Mouse (Mus musculus): ENCODE results near the gene Mcm2. TPM values are rescaled to one million over a fixed set of nuclear protein-coding genes. Genes with fewer than 3 reads are reported as not detected.

The Mcm2 gene
- total and polyA plus RNA-seq, 3 experiments = 130 to 148 (median 148) TPM

GRCm38 (mm10) chr6:88879471-88879870 is 19.1 kb downstream of the Mcm2 start:
- Histone ChIP-seq H3K4me3 (replicated peaks in 1 of 3; ENCODE audit: low read depth in 2 of 3, low read length in 2 of 3, poor library complexity in 1 of 3) (no peak overlapping the region), H3K4me2 (ENCODE audit: insufficient read depth, low read depth, poor library complexity, severe bottlenecking) (no peak overlapping the region), H3K9me3 (replicated peaks; ENCODE audit: low read length) (peaks cover 3% of the 10 kb centered on the region), H3K27me3 (replicated peaks) (no peaks in the 10 kb centered on the region), H3K36me3 (replicated peaks in 1 of 2; ENCODE audit: control insufficient read depth in 1 of 2, insufficient read depth in 1 of 2, low read length in 1 of 2) (peaks cover 37 to 54% of the 10 kb centered on the region in 2 experiments), H3K79me2 (replicated peaks; ENCODE audit: control insufficient read depth, extremely low read depth, insufficient read depth, poor library complexity, severe bottlenecking) (no peaks in the 10 kb centered on the region), H3K4me1 (ENCODE audit: control insufficient read depth in 1 of 2, insufficient read depth in 2 of 2) (no peaks in the 10 kb centered on the region), H3K27ac (ENCODE audit: insufficient read depth, low read depth) (no peak overlapping the region), H3K9ac (ENCODE audit: insufficient read depth, low read depth) (no peak overlapping the region)
- DNase-seq (ENCODE audit: extremely low read depth) = no peak
- in situ Hi-C loops (cut with MboI; ENCODE audit: low pct_ligation_motif_present, low pct_unique_long_range_greater_than_20kb, low sequenced_read_pairs) (loop anchor here (25.0 kb wide), 1 partner anchor 767 kb away; no protein-coding TSS in a partner anchor), dilution Hi-C loops (cut with MboI; ENCODE audit: extremely low pct_ligation_motif_present, extremely low pct_unique_long_range_greater_than_20kb, low sequenced_read_pairs) (no loop called here)
- TF ChIP-seq JUND (conservative IDR thresholded peaks at IDR 0.05; ENCODE audit: low read depth, low read length) = no peak
- no peak for TF ChIP-seq ETS1 (conservative IDR thresholded peaks at IDR 0.05; ENCODE audit: low read depth, low read length)
- TF ChIP-seq POLR2A (IDR thresholded peaks at IDR 0.05; ENCODE audit: low read depth, low read length) = no peak
- peak; percentile 15; the same call in 1 of the 2 replicates for TF ChIP-seq SMC3 (IDR thresholded peaks at IDR 0.05; ENCODE audit: low read depth, low read length)
- peak in 1 of 2 experiments; percentile 32; a peak in 1 of 4 replicates for TF ChIP-seq CTCF (conservative IDR thresholded peaks at IDR 0.05 in 1 of 2, IDR thresholded peaks at IDR 0.05 in 1 of 2; ENCODE audit: low read depth in 2 of 2, low read length in 2 of 2)
- TF ChIP-seq USF1 (IDR thresholded peaks at IDR 0.05; ENCODE audit: low read depth, low read length) = no peak
- no peak for TF ChIP-seq ZC3H11A (IDR thresholded peaks at IDR 0.05; ENCODE audit: low read depth, low read length)
- no peak for TF ChIP-seq KAT2A (IDR thresholded peaks at IDR 0.05; ENCODE audit: insufficient replicate concordance, low read length)
- no peak for TF ChIP-seq UBTF (IDR thresholded peaks at IDR 0.05; ENCODE audit: low read depth, low read length)
- no peak for TF ChIP-seq POLR2AphosphoS2 (IDR thresholded peaks at IDR 0.05; ENCODE audit: low read depth, low read length)
- TF ChIP-seq NRF1 (IDR thresholded peaks at IDR 0.05; ENCODE audit: low read depth, low read length) = no peak
- no peak for TF ChIP-seq PAX5 (IDR thresholded peaks at IDR 0.05; ENCODE audit: low read length)
- TF ChIP-seq EP300 (IDR thresholded peaks at IDR 0.05; ENCODE audit: low read length) = no peak
- TF ChIP-seq USF2 (conservative IDR thresholded peaks at IDR 0.05; ENCODE audit: low read depth, low read length) = no peak
- no peak for TF ChIP-seq NELFE (IDR thresholded peaks at IDR 0.05; ENCODE audit: low read depth, low read length)
- TF ChIP-seq IRF4 (IDR thresholded peaks at IDR 0.05; ENCODE audit: low read depth, low read length) = no peak
- 0 out of 2 replicates have a peak, but pooled peaks have one; percentile 33 for TF ChIP-seq MYC (IDR thresholded peaks at IDR 0.05; ENCODE audit: low read depth, low read length)
- TF ChIP-seq BHLHE40 (IDR thresholded peaks at IDR 0.05; ENCODE audit: low read depth, low read length) = no peak
- TF ChIP-seq TBP (conservative IDR thresholded peaks at IDR 0.05; ENCODE audit: low read depth, low read length) = no peak

DNA sequence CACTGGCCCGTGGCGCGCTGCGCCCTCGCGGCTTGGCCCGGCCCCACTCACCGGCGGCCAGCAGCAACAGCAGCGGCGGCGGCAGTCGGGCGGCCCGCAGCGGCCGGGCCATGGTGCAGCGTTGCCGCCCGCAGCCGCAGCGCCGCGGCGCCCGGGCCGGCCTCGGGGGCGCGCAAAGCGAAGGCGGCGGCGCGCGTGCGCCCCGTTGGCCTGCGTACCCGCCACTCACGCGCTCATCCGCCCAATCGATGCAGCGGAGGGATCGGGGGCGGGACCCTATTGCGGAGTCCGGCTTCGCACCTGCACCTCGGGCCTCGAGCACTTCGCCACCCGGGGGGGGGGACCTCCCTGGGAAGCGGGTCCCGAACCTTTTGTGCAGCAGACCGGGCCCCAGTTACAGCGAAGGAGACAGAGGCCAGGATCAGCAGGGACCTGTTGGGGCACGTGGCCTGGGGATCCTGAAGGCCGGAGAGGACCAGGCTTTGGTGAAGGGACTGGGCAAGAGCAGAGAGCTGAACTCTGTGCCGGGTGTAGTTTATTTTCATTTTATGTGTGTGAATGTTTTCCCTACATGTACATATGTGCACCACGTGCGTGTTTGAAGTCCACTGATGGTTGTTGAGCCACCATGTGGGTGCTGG is 23.6 kb downstream of the Mcm2 start, which contains the start of gene Podxl2:
TSS of gene Podxl2 (minus strand) at position 177 of the 641 bp plus-strand sequence.
- Histone ChIP-seq H3K79me2 (replicated peaks; ENCODE audit: control insufficient read depth, extremely low read depth, insufficient read depth, poor library complexity, severe bottlenecking) (no peaks in the 10 kb centered on the region), H3K27me3 (replicated peaks) (no peaks in the 10 kb centered on the region), H3K4me1 (ENCODE audit: control insufficient read depth in 1 of 2, insufficient read depth in 2 of 2) (peaks cover 3 to 4% of the 10 kb centered on the region in 2 experiments), H3K36me3 (replicated peaks in 1 of 2; ENCODE audit: control insufficient read depth in 1 of 2, insufficient read depth in 1 of 2, low read length in 1 of 2) (peaks cover 0 to 14% of the 10 kb centered on the region in 2 experiments), H3K9ac (ENCODE audit: insufficient read depth, low read depth) (no peak within 1 kb of the TSS), H3K4me2 (ENCODE audit: insufficient read depth, low read depth, poor library complexity, severe bottlenecking) (no peak within 1 kb of the TSS), H3K9me3 (replicated peaks; ENCODE audit: low read length) (peaks cover 6% of the 10 kb centered on the region), H3K4me3 (replicated peaks in 1 of 3; ENCODE audit: low read depth in 2 of 3, low read length in 2 of 3, poor library complexity in 1 of 3) (no peak within 1 kb of the TSS), H3K27ac (ENCODE audit: insufficient read depth, low read depth) (no peak within 1 kb of the TSS)
- dilution Hi-C loops (cut with MboI; ENCODE audit: extremely low pct_ligation_motif_present, extremely low pct_unique_long_range_greater_than_20kb, low sequenced_read_pairs) (no loop called here), in situ Hi-C loops (cut with MboI; ENCODE audit: low pct_ligation_motif_present, low pct_unique_long_range_greater_than_20kb, low sequenced_read_pairs) (loop anchor here (25.0 kb wide), 1 partner anchor 763 kb away; no protein-coding TSS in a partner anchor)
- TF ChIP-seq CTCF (conservative IDR thresholded peaks at IDR 0.05 in 1 of 2, IDR thresholded peaks at IDR 0.05 in 1 of 2; ENCODE audit: low read depth in 2 of 2, low read length in 2 of 2) (no peak), RCOR1 (conservative IDR thresholded peaks at IDR 0.05; ENCODE audit: low read depth, low read length) (no peak), EP300 (IDR thresholded peaks at IDR 0.05; ENCODE audit: low read length) (no peak), SMC3 (IDR thresholded peaks at IDR 0.05; ENCODE audit: low read depth, low read length) (no peak), MYC (IDR thresholded peaks at IDR 0.05; ENCODE audit: low read depth, low read length) (no peak), ZMIZ1 (IDR thresholded peaks at IDR 0.05; ENCODE audit: low read depth, low read length) (no peak), USF2 (conservative IDR thresholded peaks at IDR 0.05; ENCODE audit: low read depth, low read length) (no peak), ZKSCAN1 (IDR thresholded peaks at IDR 0.05; ENCODE audit: borderline replicate concordance, low read depth, low read length) (no peak), ZNF384 (IDR thresholded peaks at IDR 0.05; ENCODE audit: low read depth, low read length) (no peak), RAD21 (IDR thresholded peaks at IDR 0.05; ENCODE audit: low read depth, low read length) (no peak), ZC3H11A (IDR thresholded peaks at IDR 0.05; ENCODE audit: low read depth, low read length) (no peak), KAT2A (IDR thresholded peaks at IDR 0.05; ENCODE audit: insufficient replicate concordance, low read length) (no peak), MXI1 (IDR thresholded peaks at IDR 0.05; ENCODE audit: low read depth, low read length) (no peak), SIN3A (IDR thresholded peaks at IDR 0.05; ENCODE audit: low read length) (no peak), CHD2 (IDR thresholded peaks at IDR 0.05; ENCODE audit: low read length) (no peak), GABPA (IDR thresholded peaks at IDR 0.05; ENCODE audit: insufficient replicate concordance, low read depth, low read length) (no peak), E2F4 (IDR thresholded peaks at IDR 0.05; ENCODE audit: insufficient replicate concordance, low read depth, low read length) (no peak), USF1 (IDR thresholded peaks at IDR 0.05; ENCODE audit: low read depth, low read length) (no peak), IRF4 (IDR thresholded peaks at IDR 0.05; ENCODE audit: low read depth, low read length) (no peak)
- DNase-seq (ENCODE audit: extremely low read depth) = no peak
